Mouse (Mus musculus) liver, embryonic 15.5 days (tissue): ENCODE results near the gene Rnf43. TPM values are rescaled to one million over a fixed set of nuclear protein-coding genes. Genes with fewer than 3 reads are reported as not detected.

Experiments
- ATAC-seq: fragments of 200-750 bp; cut with Nextera tagmentation; 2 replicates; pipeline ENCODE4 v1.8.0; 2017; ENCODE audit warnings: moderate number of reproducible peaks, mild to moderate bottlenecking, moderate library complexity; ENCODE audit not compliant: insufficient read depth
- H3K27ac ChIP-seq: fragments of 300-500 bp; sonication (generic); replicated peaks from 2 replicates; pipeline ENCODE4 v1.5.1; 2015; ENCODE audit warnings: mild to moderate bottlenecking, inconsistent platforms
- H3K27me3 ChIP-seq: fragments of 300-500 bp; sonication (generic); 2 replicates; pipeline ENCODE4 v1.6.1; 2015; ENCODE audit warnings: mild to moderate bottlenecking, inconsistent platforms
- H3K36me3 ChIP-seq: fragments of 300-500 bp; sonication (generic); replicated peaks from 2 replicates; pipeline ENCODE4 v1.6.1; 2015; ENCODE audit warnings: moderate library complexity, mild to moderate bottlenecking, inconsistent platforms
- H3K4me1 ChIP-seq: fragments of 300-500 bp; sonication (generic); replicated peaks from 2 replicates; pipeline ENCODE4 v1.6.1; 2015; ENCODE audit warnings: inconsistent platforms
- H3K4me2 ChIP-seq: fragments of 300-500 bp; sonication (generic); 2 replicates; pipeline ENCODE4 v1.6.1; 2015; ENCODE audit warnings: moderate library complexity, mild to moderate bottlenecking, inconsistent platforms
- H3K4me3 ChIP-seq: fragments of 300-500 bp; sonication (generic); replicated peaks from 2 replicates; pipeline ENCODE4 v1.5.1; 2015; ENCODE audit warnings: mild to moderate bottlenecking, inconsistent platforms
- H3K9ac ChIP-seq: fragments of 300-500 bp; sonication (generic); 2 replicates; pipeline ENCODE4 v1.6.1; 2015; ENCODE audit warnings: moderate library complexity, mild to moderate bottlenecking, inconsistent platforms
- H3K9me3 ChIP-seq: fragments of 300-500 bp; sonication (generic); replicated peaks from 2 replicates; pipeline ENCODE4 v1.6.1; 2016; ENCODE audit warnings: inconsistent platforms
- WGBS: fragments of 180-500 bp; shearing (Covaris S2); methylation state at CpG from one replicate; pipeline ENCODE4 v1.1.7; 2015; ENCODE audit warnings: mixed read lengths; ENCODE audit not compliant: insufficient replicate concordance; 5-methylcytosine and 5-hydroxymethylcytosine counted together
- polyA plus RNA-seq: library from polyadenylated mRNA; unstranded; fragments of >200 nt; fragmentation: Nextera tagmentation; extraction: Ambion mirVana; gene quantifications from 2 replicates; pipeline ENCODE4 v1.2.1, GENCODE M21; 2015

Rnf43 gene
- polyA plus RNA-seq, 1 experiment from 2014 or later = 5.0 TPM

GRCm38 (mm10) chr11:87689402-87689808 lies 26.9 kb downstream of the Rnf43 start:
- Histone ChIP-seq H3K27me3 (no peaks in the 10 kb centered on the region), H3K4me3 (peak overlapping the region; percentile 29; the same call in 1 of the 2 replicates), H3K36me3 (no peaks in the 10 kb centered on the region), H3K9me3 (no peaks in the 10 kb centered on the region), H3K9ac (no peak overlapping the region), H3K4me1 (peaks cover 65% of the 10 kb centered on the region), H3K4me2 (peak overlapping the region; percentile 55), H3K27ac (peak overlapping the region; percentile 46; the same call in 1 of the 2 replicates)
- WGBS = 34% methylated on average over 7 of the region's 7 CpGs
- peak; percentile 64 for ATAC-seq

DNA sequence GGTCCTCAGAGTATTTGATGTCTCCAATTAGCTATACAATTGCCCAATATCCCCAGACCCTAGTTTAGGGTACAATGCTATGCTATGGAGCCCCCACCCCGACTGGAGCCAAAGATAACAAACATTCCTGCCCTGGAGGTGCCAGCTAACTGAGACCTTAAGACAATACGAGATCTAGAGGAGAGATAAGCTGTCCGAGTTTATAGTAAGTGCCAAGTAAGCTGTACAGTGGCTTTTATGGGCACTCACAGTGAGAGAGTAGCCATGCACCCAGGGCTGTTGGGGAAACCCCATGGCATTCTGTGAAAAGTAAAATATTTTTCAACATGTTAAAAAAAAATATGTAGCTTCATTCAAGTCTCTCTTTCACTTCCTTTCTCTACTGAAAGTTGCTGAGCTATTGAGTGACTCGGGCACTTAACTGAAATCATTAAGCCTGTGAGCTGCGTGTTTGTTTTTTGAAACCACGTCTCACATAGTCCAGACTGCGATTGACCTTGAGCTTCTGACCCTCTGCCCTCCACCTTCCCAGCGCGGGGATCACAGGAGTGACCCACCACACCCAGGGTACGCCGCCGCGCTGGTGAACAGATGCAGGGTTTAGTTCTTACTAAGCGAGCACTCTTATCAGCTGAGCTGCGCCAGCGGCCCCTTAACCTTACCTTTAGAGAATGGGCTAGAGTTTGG lies 27.7 kb downstream of the Rnf43 start:
- H3K36me3 ChIP-seq = no peaks in the 10 kb centered on the region
- H3K4me2 ChIP-seq = peak overlapping the region; percentile 55
- peak; percentile 65 for ATAC-seq
- H3K4me3 ChIP-seq = peak overlapping the region; percentile 29
- H3K27me3 ChIP-seq = no peaks in the 10 kb centered on the region
- H3K27ac ChIP-seq = peak overlapping the region; percentile 46
- H3K9me3 ChIP-seq = no peaks in the 10 kb centered on the region
- H3K9ac ChIP-seq = no peak overlapping the region; the same call in 1 of the 2 replicates
- 24% methylated on average over 16 of the region's 16 CpGs for WGBS
- peaks cover 65% of the 10 kb centered on the region for H3K4me1 ChIP-seq

- H3K4me1 ChIP-seq = peaks cover 64% of the 10 kb centered on the region
- H3K27ac ChIP-seq = peak overlapping the region; percentile 3; the same call in 1 of the 2 replicates
- H3K4me3 ChIP-seq = no peak overlapping the region
- H3K9me3 ChIP-seq = no peaks in the 10 kb centered on the region
- no peaks in the 10 kb centered on the region for H3K27me3 ChIP-seq
- no peak overlapping the region for H3K4me2 ChIP-seq
- ATAC-seq = no peak
- 57% methylated on average over 14 of the region's 14 CpGs for WGBS
- H3K9ac ChIP-seq = no peak overlapping the region
- H3K36me3 ChIP-seq = no peaks in the 10 kb centered on the region
These were observed 34.7 kb downstream of the Rnf43 start for GRCm38 (mm10) chr11:87697131-87697682.

- no peak overlapping the region for H3K4me2 ChIP-seq
- H3K27me3 ChIP-seq = no peaks in the 10 kb centered on the region
- H3K27ac ChIP-seq = no peak overlapping the region
- ATAC-seq = no peak
- H3K4me1 ChIP-seq = peaks cover 63% of the 10 kb centered on the region
- no peak overlapping the region for H3K9ac ChIP-seq
- H3K9me3 ChIP-seq = no peaks in the 10 kb centered on the region
- H3K4me3 ChIP-seq = no peak overlapping the region
- no peaks in the 10 kb centered on the region for H3K36me3 ChIP-seq
- WGBS = 80% methylated on average over 4 of the region's 4 CpGs
These were observed 35.6 kb downstream of the Rnf43 start for GRCm38 (mm10) chr11:87698126-87698525.

- Histone ChIP-seq H3K4me1 (peaks cover 90% of the 10 kb centered on the region), H3K9ac (no peak overlapping the region), H3K4me3 (no peak overlapping the region), H3K27ac (peak overlapping the region; percentile 76), H3K4me2 (0 out of 2 replicates have a peak overlapping the region, but pooled peaks have one; percentile 1), H3K27me3 (no peaks in the 10 kb centered on the region), H3K36me3 (no peaks in the 10 kb centered on the region), H3K9me3 (no peaks in the 10 kb centered on the region)
- no peak for ATAC-seq
- WGBS = 53% methylated on average over 6 of the region's 6 CpGs
These were observed 38.6 kb downstream of the Rnf43 start for GRCm38 (mm10) chr11:87701108-87701507.

GRCm38 (mm10) chr11:87701877-87702620 lies 39.5 kb downstream of the Rnf43 start:
- Histone ChIP-seq H3K27me3 (no peaks in the 10 kb centered on the region), H3K27ac (peak overlapping the region; percentile 76), H3K4me2 (peak overlapping the region; percentile 1; the same call in 1 of the 2 replicates), H3K4me1 (peaks cover 88% of the 10 kb centered on the region), H3K9me3 (no peaks in the 10 kb centered on the region), H3K36me3 (no peaks in the 10 kb centered on the region), H3K4me3 (no peak overlapping the region), H3K9ac (no peak overlapping the region)
- 32% methylated on average over 14 of the region's 14 CpGs for WGBS
- ATAC-seq = no peak

DNA sequence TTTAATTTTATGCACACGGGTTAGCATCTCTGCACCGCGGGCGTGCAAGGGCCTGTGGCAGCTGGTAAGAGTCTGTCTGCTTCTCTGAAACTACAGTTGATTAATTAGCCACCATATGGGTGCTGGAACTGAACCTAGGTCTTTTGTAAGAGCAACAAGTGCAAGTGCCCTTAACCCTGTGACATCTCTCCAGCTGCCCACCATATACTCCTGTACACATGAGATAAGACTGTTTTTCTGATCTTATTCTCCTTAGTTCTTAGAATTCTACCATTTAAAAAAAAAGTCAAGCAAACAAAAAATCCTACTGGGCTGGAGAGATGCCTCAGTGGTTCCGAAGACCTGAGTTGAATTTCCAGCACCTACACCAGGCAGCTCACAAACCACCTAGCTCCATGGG lies 41.1 kb downstream of the Rnf43 start:
- H3K36me3 ChIP-seq = no peaks in the 10 kb centered on the region
- H3K4me3 ChIP-seq = no peak overlapping the region
- H3K27me3 ChIP-seq = no peaks in the 10 kb centered on the region
- peaks cover 90% of the 10 kb centered on the region for H3K4me1 ChIP-seq
- H3K4me2 ChIP-seq = peak overlapping the region; percentile 18
- no peaks in the 10 kb centered on the region for H3K9me3 ChIP-seq
- peak overlapping the region; percentile 75 for H3K27ac ChIP-seq
- 34% methylated on average over 5 of the region's 5 CpGs for WGBS
- ATAC-seq = peak; percentile 53; the same call in 1 of the 2 replicates
- 0 out of 2 replicates have a peak overlapping the region, but pooled peaks have one; percentile 10 for H3K9ac ChIP-seq

DNA sequence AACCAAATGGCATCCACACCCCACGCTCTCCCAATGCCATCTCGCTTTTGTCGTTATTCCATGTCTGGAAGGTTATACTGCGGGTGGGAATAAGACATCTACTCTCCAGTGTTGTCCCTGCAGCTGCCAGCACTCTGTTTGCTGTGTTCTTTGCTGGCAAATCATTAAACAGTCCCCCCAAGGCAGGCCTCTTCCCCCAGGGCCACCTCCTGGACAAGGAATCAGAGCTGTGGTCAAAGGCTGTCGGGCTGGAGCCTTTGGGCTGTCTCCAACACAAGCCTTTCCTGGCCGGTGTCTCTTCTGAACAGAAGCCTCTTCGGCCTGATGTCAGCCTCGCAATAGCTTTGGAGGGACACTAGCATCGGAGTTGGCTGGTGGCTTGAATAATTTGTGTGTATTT lies 41.8 kb downstream of the Rnf43 start:
- 0 out of 2 replicates have a peak, but pooled peaks have one; percentile 7 for ATAC-seq
- H3K36me3 ChIP-seq = no peaks in the 10 kb centered on the region
- H3K27ac ChIP-seq = peak overlapping the region; percentile 75
- peaks cover 92% of the 10 kb centered on the region for H3K4me1 ChIP-seq
- peak overlapping the region; percentile 18 for H3K4me2 ChIP-seq
- WGBS = 77% methylated on average over 9 of the region's 9 CpGs
- no peak overlapping the region for H3K9ac ChIP-seq
- no peaks in the 10 kb centered on the region for H3K27me3 ChIP-seq
- no peak overlapping the region for H3K4me3 ChIP-seq
- no peaks in the 10 kb centered on the region for H3K9me3 ChIP-seq

- H3K9ac ChIP-seq = no peak overlapping the region
- H3K27me3 ChIP-seq = no peaks in the 10 kb centered on the region
- 68% methylated on average over 8 of the region's 8 CpGs for WGBS
- no peak overlapping the region for H3K27ac ChIP-seq
- H3K36me3 ChIP-seq = no peaks in the 10 kb centered on the region
- no peak for ATAC-seq
- no peak overlapping the region for H3K4me3 ChIP-seq
- H3K9me3 ChIP-seq = no peaks in the 10 kb centered on the region
- H3K4me1 ChIP-seq = peaks cover 92% of the 10 kb centered on the region
- no peak overlapping the region for H3K4me2 ChIP-seq
These were observed 45.0 kb downstream of the Rnf43 start for GRCm38 (mm10) chr11:87707570-87707969.

GRCm38 (mm10) chr11:87708979-87709378 lies 46.5 kb downstream of the Rnf43 start:
- 73% methylated on average over 5 of the region's 5 CpGs for WGBS
- no peak for ATAC-seq
- no peaks in the 10 kb centered on the region for H3K36me3 ChIP-seq
- H3K9me3 ChIP-seq = no peaks in the 10 kb centered on the region
- no peak overlapping the region for H3K4me2 ChIP-seq
- H3K4me1 ChIP-seq = peaks cover 91% of the 10 kb centered on the region
- H3K27ac ChIP-seq = no peak overlapping the region
- H3K27me3 ChIP-seq = no peaks in the 10 kb centered on the region
- no peak overlapping the region for H3K9ac ChIP-seq
- no peak overlapping the region for H3K4me3 ChIP-seq
